Mouse (Mus musculus) myocyte (in vitro differentiated cells): ENCODE results near the gene Wars.

Source experiments
- MAX ChIP-seq: IDR thresholded peaks from one replicate; pipeline ENCODE4 v1.6.1; 2011; ENCODE audit warnings: low read depth, mild to moderate bottlenecking, control low read depth
- MYOD1 ChIP-seq, 3 experiments: IDR thresholded peaks; one replicate each; pipeline ENCODE4 v1.6.1; 2011; ENCODE audit warnings: control low read depth in 2 of 3, low read depth in 2 of 3, mild to moderate bottlenecking in 2 of 3, moderate library complexity in 1 of 3; ENCODE audit not compliant: insufficient read length in 2 of 3, control insufficient read depth in 1 of 3
- MYOG ChIP-seq, 3 experiments: IDR thresholded peaks; one replicate each; pipeline ENCODE4 v1.6.1; 2011; ENCODE audit warnings: control low read depth in 2 of 3, low read depth in 2 of 3, mild to moderate bottlenecking in 2 of 3; ENCODE audit not compliant: insufficient read length in 2 of 3, control insufficient read depth in 1 of 3, insufficient read depth in 1 of 3
- POLR2A ChIP-seq: IDR thresholded peaks from one replicate; pipeline ENCODE4 v1.6.1; 2011; ENCODE audit warnings: low read depth, mild to moderate bottlenecking, control low read depth, moderate library complexity; ENCODE audit not compliant: insufficient read length
- REST ChIP-seq: IDR thresholded peaks from one replicate; pipeline ENCODE4 v1.6.1; 2011; ENCODE audit warnings: mild to moderate bottlenecking, control low read depth, moderate library complexity; ENCODE audit not compliant: insufficient read depth, insufficient read length
- TCF3 ChIP-seq: IDR thresholded peaks from one replicate; pipeline ENCODE4 v1.6.1; 2011; ENCODE audit warnings: low read depth, control low read depth; ENCODE audit not compliant: insufficient read length

GRCm38 (mm10) chr12:108810309-108810708, 83.7 kb downstream of the Wars start:
- no peak for TF ChIP-seq MYOD1 (IDR thresholded peaks at IDR 0.05; ENCODE audit: control insufficient read depth in 1 of 3, insufficient read length in 2 of 3, low read depth in 2 of 3)
- TF ChIP-seq REST: no peak
- no peak for TF ChIP-seq POLR2A
- TF ChIP-seq TCF3: no peak
- no peak for TF ChIP-seq MAX
- TF ChIP-seq MYOG (IDR thresholded peaks at IDR 0.05; ENCODE audit: control insufficient read depth in 1 of 3, insufficient read depth in 1 of 3, insufficient read length in 2 of 3, low read depth in 2 of 3): no peak
